Mouse (Mus musculus) c-Kit-negative CD71-positive TER-119-positive erythroid progenitor cells, embryonic 14.5 days (primary cell): Measurements from ENCODE around the gene Zbtb46.
A peak's percentile ranks its signal among the peaks of the same experiment; 100 is the strongest.
"Not testable (repeated sequence)": the region's sequence is repeated elsewhere in the genome, so short reads cannot be mapped to it uniquely, and the experiment has no call there.

Experiments used
- DNase-seq: peaks from one replicate; pipeline ENCODE4 v3.0.0-alpha.2; 2013; ENCODE audit warnings: low read depth, low spot score

The Zbtb46 gene

DNA sequence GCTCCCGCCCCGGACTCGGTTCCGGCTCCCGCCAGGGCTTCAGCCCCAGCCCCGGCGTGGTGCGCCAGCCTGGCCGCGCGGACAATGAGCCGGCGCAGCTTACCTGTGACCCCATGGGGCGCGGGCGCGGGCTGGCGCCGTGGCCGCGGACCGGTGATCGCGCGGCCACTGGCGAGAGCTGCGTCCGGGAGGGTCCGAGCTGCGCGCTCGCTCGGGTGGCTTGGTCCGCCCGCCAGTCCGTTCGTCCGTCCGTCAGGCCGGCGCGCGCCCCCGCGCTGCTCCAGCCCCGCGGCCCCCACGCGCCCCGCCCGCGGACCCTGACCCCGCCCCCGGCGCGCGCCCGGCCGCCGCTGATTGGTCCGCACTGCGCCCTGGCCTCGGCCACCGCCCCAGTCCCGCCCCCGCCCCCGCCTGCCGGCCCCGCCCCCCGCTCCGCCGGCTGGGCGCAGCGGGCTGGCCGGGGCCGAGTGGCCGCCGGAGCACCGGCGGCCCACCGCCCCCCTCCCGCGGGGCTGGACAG, at the start of gene Zbtb46:
Gene Zbtb46, minus strand, starts transcription at position 274 of the 520 bp plus-strand sequence.
- peak; percentile 70 for DNase-seq

DNA sequence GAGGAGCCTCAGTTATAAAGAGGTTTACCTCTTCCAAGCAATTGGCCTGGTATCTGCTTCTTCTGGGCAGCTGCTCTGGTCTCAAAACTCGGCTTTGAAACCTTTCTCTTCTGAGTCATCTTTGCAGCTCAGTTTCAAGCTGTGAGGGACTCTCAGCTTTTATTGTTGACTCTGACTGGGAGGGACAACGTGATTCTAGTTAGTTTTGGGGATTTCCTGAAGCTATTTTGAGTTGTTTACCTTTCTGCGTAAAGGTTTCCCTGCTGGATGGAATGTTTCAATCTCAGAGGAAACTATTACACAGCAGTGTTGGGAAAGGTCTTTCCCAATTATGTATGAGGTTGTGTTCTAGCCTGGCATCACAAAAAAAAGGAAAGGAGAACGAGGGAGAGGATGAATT, 39.4 kb upstream of the Zbtb46 start:
- no peak for DNase-seq

DNA sequence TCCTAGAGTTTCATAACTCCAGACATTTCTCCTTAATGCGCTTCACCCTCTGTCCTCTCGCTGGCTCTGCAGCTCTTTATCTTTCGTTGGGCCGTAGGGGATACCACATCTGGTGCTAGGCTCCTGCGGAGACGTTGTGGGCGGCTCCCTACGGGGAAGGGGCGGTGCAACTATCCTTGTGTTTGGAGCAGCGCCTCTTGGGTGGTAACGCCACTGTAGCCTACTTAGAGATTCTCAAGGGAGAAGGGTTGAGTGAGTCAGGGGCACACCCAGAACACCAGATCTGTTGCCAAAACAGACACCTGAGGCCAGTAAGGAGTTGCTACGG, 38.3 kb upstream of the Zbtb46 start:
- peak; percentile 75 for DNase-seq

DNA sequence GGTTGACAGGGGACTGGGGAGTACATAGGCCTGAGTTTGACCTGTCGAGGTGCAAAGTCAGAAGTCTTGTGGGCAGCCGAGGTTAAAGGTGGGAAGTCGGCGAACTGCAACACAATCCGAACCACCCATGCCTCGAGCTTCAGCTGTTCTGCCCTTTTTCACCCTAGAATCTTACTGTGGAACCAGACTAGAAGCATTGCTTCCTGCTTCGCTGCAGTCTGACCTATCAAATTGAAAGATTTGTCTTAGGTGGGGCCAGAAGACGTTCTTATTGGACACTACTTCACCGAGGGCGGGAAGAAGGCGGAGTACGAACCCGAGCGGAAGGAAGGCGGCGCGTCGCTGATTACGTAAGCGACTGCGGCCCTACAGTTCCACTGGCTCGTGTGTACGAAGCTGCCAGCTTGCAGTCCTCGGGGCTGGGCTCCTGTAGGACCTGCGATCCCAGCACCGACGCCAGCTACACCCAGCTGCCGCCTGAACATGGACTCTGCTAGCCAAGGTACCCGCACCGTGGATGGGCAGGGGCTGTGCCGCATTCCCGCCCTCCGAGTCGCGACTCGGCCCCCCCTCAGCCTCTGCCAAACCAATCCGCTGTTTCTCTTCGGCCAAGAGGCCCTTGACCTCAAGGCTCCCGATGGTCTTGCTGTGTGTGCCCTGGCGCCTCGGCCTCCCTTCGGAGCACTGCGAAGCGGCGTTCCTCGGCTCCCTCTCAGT, 37.8 kb upstream of the Zbtb46 start, which contains the start of gene Tpd52l2:
Gene Tpd52l2, plus strand, starts transcription at position 312 of the 717 bp plus-strand sequence.
- peak; percentile 93 for DNase-seq

DNA sequence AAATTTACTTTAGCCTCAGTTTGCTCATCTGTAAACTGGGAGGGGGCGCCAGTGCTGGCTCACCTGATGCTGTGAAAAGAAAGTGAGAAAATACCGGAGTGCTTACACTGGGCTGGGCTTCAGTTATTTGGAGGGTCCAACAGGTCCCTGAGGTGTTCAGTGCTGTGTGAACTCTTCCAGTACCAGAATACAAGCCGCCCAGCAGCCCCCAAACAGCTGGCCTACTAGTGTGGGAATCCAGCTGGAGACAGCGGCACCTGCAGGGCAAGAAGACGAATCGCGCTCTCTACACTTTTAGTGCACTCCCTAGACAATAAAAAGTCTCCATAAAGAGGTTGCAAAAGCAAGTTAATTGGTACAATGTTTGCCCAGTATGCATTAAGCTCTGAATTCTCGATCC, 37.1 kb upstream of the Zbtb46 start:
- DNase-seq = peak; percentile 51

DNA sequence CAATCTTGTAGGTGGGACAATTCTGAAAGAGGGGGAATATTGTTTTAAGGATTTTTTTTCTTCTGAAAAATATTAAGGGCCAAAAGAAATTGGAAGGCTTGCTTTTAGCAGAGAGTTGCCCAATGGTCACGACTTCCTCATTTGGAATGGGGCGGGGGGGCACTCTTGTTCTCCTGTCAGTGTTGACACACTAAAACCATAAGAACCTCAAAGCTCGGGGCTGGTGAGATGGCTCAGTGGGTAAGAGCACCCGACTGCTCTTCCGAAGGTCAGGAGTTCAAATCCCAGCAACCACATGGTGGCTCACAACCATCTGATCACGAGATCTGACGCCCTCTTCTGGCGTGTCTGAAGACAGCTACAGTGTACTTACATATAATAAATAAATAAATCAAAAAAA, 36.6 kb upstream of the Zbtb46 start:
- not testable (repeated sequence) for DNase-seq

DNA sequence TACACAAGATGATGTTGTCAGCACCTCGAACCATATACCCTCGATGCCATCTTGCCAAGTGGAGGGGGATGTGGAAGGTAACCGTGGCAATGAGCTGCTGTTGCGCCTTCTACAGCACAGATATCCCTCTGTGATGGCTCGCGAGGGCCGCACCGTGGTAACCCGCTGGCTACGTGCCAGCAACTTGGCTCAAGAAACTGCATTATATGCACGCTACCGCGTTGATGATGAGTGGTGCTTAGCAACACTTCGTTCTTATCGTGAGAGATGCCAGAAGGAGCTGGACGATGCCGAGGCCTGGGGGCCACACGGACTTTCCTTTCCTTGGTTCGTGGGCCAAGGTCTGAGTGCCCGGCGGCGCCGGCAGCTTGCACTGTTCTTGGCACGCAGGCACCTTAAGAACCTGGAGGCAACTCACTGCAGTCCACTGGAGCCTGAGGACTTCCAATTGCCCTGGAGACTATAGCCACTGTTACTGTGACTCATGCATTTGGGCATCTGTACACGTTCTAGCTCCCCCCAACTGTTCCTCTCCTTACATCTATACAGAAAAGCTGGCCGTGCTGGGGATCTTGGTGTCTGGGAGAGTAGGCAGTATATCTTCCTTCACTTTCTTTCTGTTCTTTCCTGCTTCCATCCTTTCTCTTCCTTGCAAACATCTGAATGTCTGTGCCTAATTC, 35.2 kb upstream of the Zbtb46 start:
- no peak for DNase-seq

DNA sequence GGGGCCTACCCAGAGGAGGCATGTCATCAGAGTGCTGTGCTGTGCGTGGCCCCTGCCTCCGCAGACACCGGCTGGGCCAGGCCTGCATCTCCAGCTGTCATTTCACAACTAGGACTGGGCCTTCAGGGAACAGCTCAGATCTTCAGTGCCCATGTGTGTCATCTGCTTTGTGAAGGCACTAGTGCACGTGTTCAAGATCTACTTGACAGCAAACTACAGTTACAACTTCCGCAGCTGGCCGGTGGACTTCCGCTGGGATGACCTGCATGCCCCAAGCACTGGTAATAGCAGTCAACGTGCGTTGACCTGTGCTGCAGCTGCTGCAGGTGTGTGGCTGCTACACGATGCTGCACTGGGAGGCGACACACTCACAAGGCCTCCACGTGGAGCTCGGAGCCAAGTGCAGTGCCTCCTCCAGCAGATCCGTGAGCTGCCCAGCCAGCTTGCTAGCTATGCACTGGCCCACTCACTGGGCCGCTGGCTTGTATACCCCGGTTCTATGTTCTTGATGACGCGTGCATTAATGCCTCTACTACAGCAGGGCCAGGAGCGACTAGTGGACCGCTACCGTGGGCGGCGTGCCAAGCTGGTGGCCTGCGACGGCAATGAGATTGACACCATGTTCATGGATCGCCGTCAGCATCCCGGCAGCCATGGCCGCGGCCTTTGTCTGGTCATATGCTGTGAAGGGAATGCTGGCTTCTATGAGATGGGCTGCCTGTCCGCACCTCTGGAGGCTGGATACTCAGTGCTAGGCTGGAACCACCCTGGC, 34.1 kb upstream of the Zbtb46 start, which contains the start of gene Abhd16b:
Gene Abhd16b, plus strand, starts transcription at position 51 of the 772 bp plus-strand sequence.
- no peak for DNase-seq

DNA sequence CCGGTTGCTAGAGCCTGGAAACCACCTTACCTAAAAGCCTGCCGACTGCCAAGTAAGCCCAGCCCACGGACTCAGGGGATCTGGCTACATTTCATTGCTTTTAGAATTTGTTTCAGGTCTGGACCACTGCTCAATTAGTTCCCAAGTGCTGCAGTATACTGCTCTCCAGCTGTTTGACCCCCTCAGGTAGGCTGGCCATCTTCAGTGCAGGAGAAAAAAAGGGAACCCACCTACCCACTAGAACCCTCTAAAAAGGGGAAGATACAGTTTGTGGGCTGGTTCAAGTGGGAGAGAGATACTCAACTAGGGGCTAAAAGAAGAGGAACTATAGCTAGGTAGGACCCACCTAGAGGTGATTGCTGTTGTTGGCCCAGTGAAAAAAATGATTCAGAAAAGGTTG, 33.0 kb upstream of the Zbtb46 start:
- DNase-seq = no peak

DNA sequence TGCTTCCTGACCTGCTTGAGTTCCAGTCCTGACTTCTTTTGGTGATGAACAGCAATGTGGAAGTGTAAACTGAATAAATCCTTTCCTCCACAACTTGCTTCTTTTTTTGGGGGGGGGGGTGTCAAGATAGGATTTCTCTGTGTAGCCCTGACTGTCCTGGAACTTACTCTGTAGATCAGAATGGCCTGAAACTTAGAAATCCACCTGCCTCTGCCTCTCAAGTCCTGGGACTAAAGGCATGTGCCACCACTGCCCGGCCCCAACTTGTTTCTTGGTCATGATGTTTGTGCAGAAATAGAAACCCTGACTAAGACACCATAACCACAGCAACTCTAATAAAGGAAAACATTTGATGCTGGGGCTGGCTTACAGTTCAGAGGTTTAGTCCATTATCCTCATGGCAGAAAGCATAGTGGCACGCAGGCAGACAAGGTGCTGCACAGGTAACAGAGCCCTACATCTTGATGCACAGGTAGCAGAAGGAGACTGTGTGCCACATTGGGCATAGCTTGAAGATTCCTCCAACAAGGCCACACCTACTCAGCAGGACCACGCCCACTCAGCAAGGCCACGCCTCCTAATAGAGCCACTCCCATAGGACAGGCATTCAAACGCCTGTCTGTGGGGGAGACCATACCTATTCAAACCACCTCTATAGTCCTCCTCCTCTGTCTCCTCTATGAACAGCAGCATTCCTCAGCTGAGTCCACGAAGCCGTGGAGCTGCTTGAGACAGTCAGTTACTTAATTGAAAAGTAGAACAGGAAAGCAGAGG, 32.4 kb upstream of the Zbtb46 start:
- peak; percentile 74 for DNase-seq

DNA sequence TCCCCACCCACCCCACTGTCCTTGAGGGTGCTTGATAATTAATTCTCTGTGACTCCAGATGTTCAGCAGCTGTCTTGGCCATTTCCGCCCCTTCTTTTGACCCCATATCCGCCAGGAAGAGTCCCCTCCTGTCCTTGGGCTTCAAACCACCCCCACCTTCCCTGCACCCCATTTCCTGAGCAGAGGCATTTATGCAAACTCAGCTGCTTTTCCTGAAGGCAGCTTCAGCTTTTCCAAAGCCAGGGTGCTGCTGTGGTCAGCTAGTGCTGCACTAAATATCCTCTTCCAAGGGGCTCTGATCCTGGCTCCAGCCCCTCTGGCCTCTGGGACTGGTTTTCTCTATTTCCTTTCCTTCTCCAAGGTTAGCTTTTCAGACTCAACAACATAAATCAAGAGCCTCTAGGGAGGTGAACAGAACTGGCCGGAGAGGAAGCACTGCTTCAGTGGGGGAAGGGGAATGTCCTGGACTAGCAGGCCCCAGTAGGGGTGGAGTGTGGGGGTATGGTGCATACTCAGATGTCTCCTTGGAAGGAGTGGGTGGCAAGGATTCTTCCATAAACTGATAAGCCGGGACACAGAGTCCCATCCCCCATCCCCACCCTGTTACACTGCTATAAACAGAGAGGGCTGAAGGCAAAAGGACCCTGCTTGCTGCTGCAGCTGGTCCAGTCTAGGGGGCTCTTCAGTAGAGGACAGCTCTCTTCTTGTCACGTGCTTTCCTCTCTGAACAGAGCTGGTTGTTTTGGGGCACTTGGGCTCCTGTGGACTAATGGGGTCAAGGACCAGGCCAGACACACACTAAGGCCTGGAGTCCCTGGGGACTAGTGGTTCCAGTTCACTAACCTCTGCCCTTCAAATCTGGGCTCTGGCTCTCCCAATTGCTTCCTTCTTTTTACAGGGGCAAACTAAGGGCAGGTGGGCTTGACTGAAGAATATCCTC, 28.4 kb upstream of the Zbtb46 start:
- no peak for DNase-seq

DNA sequence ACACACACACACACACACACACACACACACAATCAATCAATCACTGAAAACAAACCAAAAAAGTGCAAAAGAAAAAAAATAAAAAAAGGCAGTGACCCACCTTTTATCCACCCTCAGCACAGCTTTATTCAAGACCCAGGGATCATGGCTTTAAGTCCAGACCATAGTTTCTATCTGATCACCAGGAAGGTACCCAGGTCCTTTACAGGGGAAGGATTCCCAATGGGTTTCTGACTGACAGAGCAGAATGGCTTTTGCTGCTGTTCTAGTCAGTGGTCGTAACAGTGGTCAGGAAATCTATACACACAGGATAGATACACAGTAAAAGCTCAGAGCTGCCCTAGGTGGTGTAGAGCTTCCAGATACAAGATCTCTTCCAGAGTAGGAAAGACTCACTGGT, 26.5 kb upstream of the Zbtb46 start:
- DNase-seq = no peak

DNA sequence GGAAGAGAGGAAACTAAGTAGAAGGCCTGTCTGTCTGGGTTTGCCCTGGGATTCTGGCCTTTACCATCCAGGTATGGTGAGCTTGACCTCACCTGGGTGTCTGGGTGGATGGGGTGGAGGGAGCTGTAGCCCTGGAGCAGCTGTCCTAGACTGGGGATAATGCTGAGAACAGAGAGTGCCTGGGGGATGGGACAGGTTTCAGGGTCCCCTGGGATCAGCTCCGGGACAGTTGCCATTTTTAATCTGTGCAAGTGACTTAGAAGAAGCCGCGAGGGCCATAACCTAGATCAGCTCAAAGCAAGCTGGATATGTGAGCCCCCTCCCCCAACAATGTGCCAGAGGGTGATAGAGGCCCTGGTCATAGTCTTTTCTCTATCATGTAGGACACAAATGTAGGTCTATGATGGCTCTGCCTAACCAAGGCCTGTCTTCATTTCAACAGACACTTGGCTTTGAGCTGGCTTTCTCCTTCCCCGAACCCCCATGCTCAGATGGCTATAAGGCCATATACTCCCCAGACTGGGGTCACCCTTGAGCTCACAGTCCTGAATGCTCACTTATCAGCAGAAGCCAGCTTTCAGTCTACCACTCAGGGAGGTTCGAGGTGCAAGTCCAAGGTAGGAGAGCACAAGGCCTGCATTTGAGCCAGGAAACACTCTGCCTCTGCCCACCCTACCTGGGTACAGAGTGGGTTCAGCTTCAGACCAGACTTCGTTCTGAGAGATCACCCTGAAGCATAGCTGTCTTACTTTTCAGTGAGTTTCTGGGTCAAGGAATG, 25.4 kb upstream of the Zbtb46 start:
- no peak for DNase-seq

DNA sequence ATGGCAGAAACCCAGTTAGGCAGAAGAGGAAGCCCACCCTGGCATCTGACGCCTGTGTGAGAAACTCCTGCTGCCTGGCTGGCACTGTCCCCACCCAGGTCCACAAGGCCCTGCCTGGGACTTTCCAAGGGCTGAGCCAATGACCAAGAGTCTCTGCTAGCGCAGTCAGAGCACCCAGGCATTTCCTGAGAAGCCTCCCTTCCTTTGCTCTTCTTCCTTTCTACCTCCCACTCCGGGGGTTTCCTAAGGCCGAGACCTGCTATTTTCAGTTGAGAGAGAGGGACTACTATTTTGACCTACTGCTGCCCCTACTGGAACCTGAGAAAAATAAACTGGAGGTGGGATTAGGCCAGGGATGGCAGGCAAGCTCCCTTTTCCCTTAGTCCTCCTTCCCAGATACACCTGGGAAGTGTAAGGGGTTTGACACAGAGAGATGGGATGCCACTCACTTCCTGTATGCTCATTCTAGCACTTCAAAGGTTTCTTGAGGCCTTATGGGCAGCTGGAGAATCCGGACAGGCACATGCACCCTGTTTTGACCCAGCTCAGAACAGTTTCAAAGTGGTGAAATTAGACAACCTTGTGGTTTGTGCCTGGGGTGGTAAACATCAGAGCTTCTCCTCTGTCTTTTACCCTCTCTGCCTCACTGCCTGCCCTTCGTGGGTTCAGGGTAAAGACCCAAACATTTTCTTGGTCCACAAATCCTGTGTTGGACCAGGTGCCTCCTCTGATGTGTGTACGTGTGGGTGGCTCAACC, 24.5 kb upstream of the Zbtb46 start:
- DNase-seq = no peak

DNA sequence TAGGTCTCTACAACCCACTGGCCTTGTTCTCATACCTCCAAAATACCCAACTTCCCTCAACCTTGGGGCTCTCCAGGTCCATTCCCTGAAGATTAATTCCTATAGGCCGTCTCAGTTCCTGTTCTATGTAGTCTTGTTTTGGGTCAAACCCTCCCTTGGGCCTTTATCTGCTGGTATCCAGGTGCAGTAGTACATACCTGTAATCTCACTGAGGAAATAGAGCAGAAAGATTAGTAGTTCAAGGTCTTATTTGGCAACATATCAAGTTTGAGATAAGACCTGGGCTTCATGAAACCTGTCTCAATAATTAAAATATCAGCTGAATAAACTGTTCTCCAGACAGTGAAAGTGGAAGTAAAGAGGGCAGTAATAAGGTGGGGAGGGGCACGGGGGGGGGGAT, 23.9 kb upstream of the Zbtb46 start:
- DNase-seq = no peak

DNA sequence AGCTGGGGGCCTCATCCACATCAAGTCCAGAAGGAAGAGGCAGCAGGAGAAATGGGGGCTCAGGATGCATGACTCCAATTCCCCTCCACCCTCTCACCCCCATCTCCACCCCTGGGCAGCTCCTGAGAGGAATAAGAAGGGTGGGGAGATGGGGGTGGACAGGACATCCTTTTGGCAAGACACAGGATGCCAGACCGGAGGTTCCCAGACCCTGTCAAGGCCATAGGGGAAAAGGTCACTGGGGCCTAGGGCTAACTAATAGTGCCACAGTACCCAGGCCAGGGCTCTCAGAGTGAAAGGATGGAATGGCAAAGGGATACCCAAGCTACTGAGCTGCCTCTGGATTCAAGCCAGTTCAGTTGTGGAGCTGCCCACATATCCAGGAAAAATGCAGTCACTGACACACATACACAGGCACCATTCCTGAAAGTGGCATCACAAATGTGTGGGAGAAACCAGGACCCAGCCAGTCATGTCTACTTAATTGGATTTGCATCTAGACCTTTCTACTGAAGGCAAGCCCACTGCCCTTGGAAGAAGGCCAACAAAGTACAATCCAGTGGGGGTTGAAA, 13.1 kb upstream of the Zbtb46 start:
- no peak for DNase-seq

DNA sequence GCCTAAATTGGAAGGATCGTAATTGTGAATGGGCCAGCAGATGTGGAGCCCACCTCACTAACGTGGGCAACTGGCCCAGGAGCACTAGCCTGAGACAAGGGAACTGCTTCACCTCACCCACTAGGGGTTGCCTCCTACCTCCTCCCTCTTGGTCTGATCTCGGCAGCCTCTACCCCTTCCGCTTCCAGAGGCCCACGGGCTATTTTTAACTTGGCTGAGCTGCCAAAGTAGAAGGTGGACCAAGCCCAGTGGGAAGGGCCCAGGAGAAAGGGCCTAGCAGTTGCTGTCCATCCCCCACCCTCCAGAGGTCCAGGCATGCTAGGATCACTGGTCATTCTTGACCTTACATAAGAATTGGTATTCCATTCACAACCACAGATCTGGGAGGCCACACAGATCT, 12.0 kb upstream of the Zbtb46 start:
- DNase-seq = no peak

DNA sequence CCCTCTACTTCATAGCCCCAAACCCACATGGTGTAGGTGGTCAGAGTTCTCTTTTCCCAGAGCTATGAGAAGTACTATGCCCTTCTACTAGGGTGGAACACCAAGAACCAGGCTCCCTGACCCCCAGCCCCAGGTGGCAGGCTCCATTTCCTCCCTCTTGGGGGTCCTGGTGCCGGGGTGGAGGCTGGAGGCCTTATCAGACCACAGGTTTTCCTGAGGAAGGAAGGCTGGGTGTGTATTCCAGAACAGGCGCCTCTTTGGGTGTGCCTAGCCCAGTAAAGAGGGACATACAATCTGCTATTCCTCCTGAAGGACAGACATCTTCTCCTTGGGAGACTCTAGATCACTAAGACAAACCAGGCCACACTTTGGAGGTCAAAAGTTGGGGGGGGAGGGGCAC, 11.1 kb upstream of the Zbtb46 start:
- DNase-seq = no peak

DNA sequence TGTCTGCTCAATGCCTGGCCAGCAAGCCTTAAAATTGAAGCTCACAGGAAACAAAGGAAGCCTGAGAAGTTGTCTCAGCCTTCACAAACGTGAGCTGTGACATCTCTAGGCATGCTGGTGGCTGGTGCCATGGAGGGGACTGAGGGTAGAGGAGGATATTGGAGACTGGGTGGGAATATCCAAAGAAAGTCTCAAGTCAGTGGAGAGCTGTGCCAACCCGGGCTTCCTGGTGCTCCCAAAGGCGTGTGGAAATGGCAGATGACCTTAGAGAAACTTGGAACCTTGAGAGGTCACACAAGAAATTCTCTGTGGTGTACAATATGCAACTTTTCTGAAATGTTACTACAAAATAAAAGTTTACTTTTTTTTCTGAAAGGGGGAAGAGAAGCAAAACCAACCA, 6.2 kb upstream of the Zbtb46 start:
- no peak for DNase-seq
